Mouse (Mus musculus) embryonic fibroblast, embryonic 13.5 days (primary cell): ENCODE measurements around the gene Nvl. TPM values are rescaled to one million over a fixed set of nuclear protein-coding genes. Genes with fewer than 3 reads are reported as not detected.

Experiments
- H3K27ac ChIP-seq: 2 replicates; pipeline ENCODE4 v1.5.1; 2012; ENCODE audit warnings: low read length, control low read depth, inconsistent platforms; ENCODE audit not compliant: insufficient read depth
- H3K4me1 ChIP-seq: 2 replicates; pipeline ENCODE4 v1.6.1; 2011; ENCODE audit warnings: low read length; ENCODE audit not compliant: control insufficient read depth, insufficient read depth
- H3K4me3 ChIP-seq: 2 replicates; pipeline ENCODE4 v1.5.1; 2011; ENCODE audit warnings: mild to moderate bottlenecking, control low read depth, low read length; ENCODE audit not compliant: insufficient read depth
- POLR2A ChIP-seq: IDR thresholded peaks from 2 replicates; pipeline ENCODE4 v1.6.1; 2011; ENCODE audit warnings: low read depth, mild to moderate bottlenecking, control low read depth, low read length, moderate library complexity
- polyA plus RNA-seq: library from polyadenylated mRNA; stranded (reverse); fragments of >200 nt; gene quantifications from 2 replicates; pipeline ENCODE4 v1.2.4, GENCODE M21; 2011; ENCODE audit warnings: low read depth; ENCODE audit not compliant: missing spikeins, insufficient read length

Nvl gene
- polyA plus RNA-seq, 1 experiment, result 55.5 TPM

GRCm38 (mm10) chr1:181037623-181038022 is 106.4 kb downstream of the Nvl start:
- Histone ChIP-seq H3K4me1 (no peaks in the 10 kb centered on the region), H3K4me3 (no peak overlapping the region), H3K27ac (no peak overlapping the region)
- TF ChIP-seq POLR2A, result no peak

Other genes with a start within 250 kb of the Nvl start
- gene Pycr2, start 239.9 kb downstream of the Nvl start, polyA plus RNA-seq, result 21.2 and 26.0 TPM in 2 replicates
- 2.5 and 2.7 TPM in 2 replicates for gene Lefty1, start 209.2 kb downstream of the Nvl start, polyA plus RNA-seq
- 44.4 and 45.2 TPM in 2 replicates for gene Tmem63a, start 201.9 kb downstream of the Nvl start, polyA plus RNA-seq
- gene Ephx1, start 123.3 kb downstream of the Nvl start, polyA plus RNA-seq, result 156 and 205 TPM in 2 replicates
- gene 9130409I23Rik, start 93.0 kb downstream of the Nvl start, polyA plus RNA-seq, result not detected in 2 replicates
- 88.6 and 104 TPM in 2 replicates for gene Cnih4, start 489 bp upstream of the Nvl start, polyA plus RNA-seq
- gene Wdr26, start 67.8 kb upstream of the Nvl start, polyA plus RNA-seq, result 144 and 146 TPM in 2 replicates
- gene Cnih3, start 208.4 kb upstream of the Nvl start, polyA plus RNA-seq, result not detected in 2 replicates